Mouse (Mus musculus): Measurements from ENCODE around the gene Plekha8. TPM values are rescaled to one million over a fixed set of nuclear protein-coding genes. Genes with fewer than 3 reads are reported as not detected.

Plekha8 gene
- polyA plus RNA-seq, 1 experiment from 2014 or later = 10.1 TPM

- Histone ChIP-seq H3K27ac (replicated peaks; ENCODE audit: low read depth, low read length) (peak overlapping the region; percentile 80), H3K9me3 (ENCODE audit: control insufficient read depth, low read length) (no peaks in the 10 kb centered on the region), H3K4me1 (ENCODE audit: control insufficient read depth, insufficient read depth, low read length) (peaks cover 21% of the 10 kb centered on the region), H3K4me3 (ENCODE audit: low read depth, low read length) (peak overlapping the region; percentile 65), H3K4me2 (ENCODE audit: low read depth, low read length) (peak overlapping the region; percentile 76), H3K9ac (ENCODE audit: low read depth, low read length) (peak overlapping the region; percentile 79), H3K27me3 (replicated peaks; ENCODE audit: control insufficient read depth, insufficient read depth, low read length) (no peaks in the 10 kb centered on the region), H3K36me3 (ENCODE audit: control insufficient read depth, insufficient read depth, low read length) (0 out of 2 replicates have a peak, but pooled peaks cover under 1% of the 10 kb centered on the region)
- peak; percentile 97 for DNase-seq (ENCODE audit: low spot score)
- peak; percentile 91 for ATAC-seq (ENCODE audit: low read depth)
- WGBS = under 1% methylated on average over 20 of the region's 20 CpGs
Measured at GRCm38 (mm10) chr6:54592938-54593535, 1.9 kb upstream of the Plekha8 start.

DNA sequence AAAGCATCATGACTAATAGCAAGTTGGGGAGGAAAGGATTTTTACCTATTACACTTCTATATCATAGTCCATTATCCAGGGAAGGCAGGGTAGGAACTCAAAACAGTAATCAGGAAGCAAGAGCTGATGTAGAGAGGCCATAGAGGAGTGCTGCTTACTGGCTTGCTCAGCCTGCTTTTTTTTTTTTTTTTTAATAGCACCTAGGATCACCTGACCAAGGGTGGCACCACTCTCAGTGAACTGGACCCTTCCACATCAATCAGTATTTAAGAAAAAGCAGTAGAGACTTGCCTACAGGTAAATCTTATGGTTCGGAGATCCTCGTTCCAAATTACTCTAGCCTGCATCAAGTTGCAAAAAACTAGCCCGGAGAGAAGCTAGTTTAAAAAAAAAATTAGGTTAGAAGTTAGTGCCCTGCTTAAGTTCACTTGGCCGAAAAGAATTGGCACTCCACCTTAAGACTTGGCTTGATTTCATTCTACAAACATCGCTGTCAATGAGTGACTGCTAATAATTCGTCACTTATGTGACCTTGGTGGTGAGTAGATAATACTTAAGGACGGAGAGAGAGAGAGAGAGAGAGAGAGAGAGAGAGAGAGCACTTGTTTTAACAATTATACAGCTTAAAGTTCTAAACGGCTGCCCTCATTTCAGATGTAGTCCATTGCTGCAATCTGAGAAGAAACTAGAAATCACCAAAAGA lies 994 bp upstream of the Plekha8 start:
- ATAC-seq (ENCODE audit: low read depth) (no peak), DNase-seq (ENCODE audit: low spot score) (no peak)
- peak overlapping the region; percentile 71; the same call in 1 of the 2 replicates for H3K9ac ChIP-seq (ENCODE audit: low read depth, low read length)
- no peaks in the 10 kb centered on the region for H3K9me3 ChIP-seq (ENCODE audit: control insufficient read depth, low read length)
- 44% methylated on average over 8 of the region's 8 CpGs for WGBS
- H3K27ac ChIP-seq (replicated peaks; ENCODE audit: low read depth, low read length) = no peak overlapping the region
- no peaks in the 10 kb centered on the region for H3K36me3 ChIP-seq (ENCODE audit: control insufficient read depth, insufficient read depth, low read length)
- peak overlapping the region; percentile 85 for H3K4me3 ChIP-seq (ENCODE audit: low read depth, low read length)
- no peaks in the 10 kb centered on the region for H3K27me3 ChIP-seq (replicated peaks; ENCODE audit: control insufficient read depth, insufficient read depth, low read length)
- peaks cover 21% of the 10 kb centered on the region for H3K4me1 ChIP-seq (ENCODE audit: control insufficient read depth, insufficient read depth, low read length)
- peak overlapping the region; percentile 76 for H3K4me2 ChIP-seq (ENCODE audit: low read depth, low read length)

GRCm38 (mm10) chr6:54595330-54595878 lies 493 bp downstream of the Plekha8 start:
- 0% methylated on average over 21 of the region's 48 CpGs for WGBS
- Histone ChIP-seq H3K4me2 (ENCODE audit: low read depth, low read length) (peak overlapping the region; percentile 76), H3K9ac (ENCODE audit: low read depth, low read length) (peak overlapping the region; percentile 88), H3K36me3 (ENCODE audit: control insufficient read depth, insufficient read depth, low read length) (no peaks in the 10 kb centered on the region), H3K4me1 (ENCODE audit: control insufficient read depth, insufficient read depth, low read length) (peaks cover 21% of the 10 kb centered on the region), H3K27me3 (replicated peaks; ENCODE audit: control insufficient read depth, insufficient read depth, low read length) (no peaks in the 10 kb centered on the region), H3K9me3 (ENCODE audit: control insufficient read depth, low read length) (no peaks in the 10 kb centered on the region), H3K27ac (replicated peaks; ENCODE audit: low read depth, low read length) (0 out of 2 replicates have a peak overlapping the region, but pooled peaks have one; percentile 13), H3K4me3 (ENCODE audit: low read depth, low read length) (peak overlapping the region; percentile 85)
- peak; percentile 7; the same call in 1 of the 2 replicates for ATAC-seq (ENCODE audit: low read depth)
- DNase-seq (ENCODE audit: low spot score) = no peak

DNA sequence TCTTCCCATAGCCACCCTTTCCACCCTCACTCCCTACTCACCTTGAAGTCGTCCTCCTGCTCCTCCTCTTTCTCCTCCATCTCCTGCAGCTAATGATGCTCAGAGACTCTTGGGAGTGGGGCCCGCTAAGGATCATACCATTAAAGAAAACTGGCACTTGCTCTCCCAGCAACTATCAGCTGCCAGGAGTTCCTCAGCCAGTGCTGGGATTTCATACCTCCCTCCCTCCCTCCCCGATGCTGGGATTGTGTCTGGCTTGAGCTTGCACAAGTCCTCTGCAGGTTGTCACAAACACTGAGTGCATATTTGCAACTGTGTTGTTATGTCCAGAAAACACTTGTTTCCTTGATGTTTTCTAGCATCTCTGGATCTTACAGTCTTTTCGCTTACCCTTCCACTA lies 2.3 kb downstream of the Plekha8 start, which contains the start of gene Fkbp14:
Fkbp14 (minus strand) TSS at position 101 of the 400 bp plus-strand sequence.
- no peaks in the 10 kb centered on the region for H3K9me3 ChIP-seq (ENCODE audit: control insufficient read depth, low read length)
- peak within 1 kb of the TSS; percentile 76 for H3K4me2 ChIP-seq (ENCODE audit: low read depth, low read length)
- 81% methylated on average over 4 of the region's 4 CpGs for WGBS
- no peak within 1 kb of the TSS for H3K27ac ChIP-seq (replicated peaks; ENCODE audit: low read depth, low read length)
- H3K9ac ChIP-seq (ENCODE audit: low read depth, low read length) = no peak within 1 kb of the TSS; the same call in 1 of the 2 replicates
- H3K4me1 ChIP-seq (ENCODE audit: control insufficient read depth, insufficient read depth, low read length) = peaks cover 16% of the 10 kb centered on the region
- ATAC-seq (ENCODE audit: low read depth) (no peak), DNase-seq (ENCODE audit: low spot score) (no peak)
- no peaks in the 10 kb centered on the region for H3K27me3 ChIP-seq (replicated peaks; ENCODE audit: control insufficient read depth, insufficient read depth, low read length)
- peak within 1 kb of the TSS; percentile 85 for H3K4me3 ChIP-seq (ENCODE audit: low read depth, low read length)
- H3K36me3 ChIP-seq (ENCODE audit: control insufficient read depth, insufficient read depth, low read length) = no peaks in the 10 kb centered on the region

GRCm38 (mm10) chr6:54597711-54598110 lies 2.8 kb downstream of the Plekha8 start:
- Histone ChIP-seq H3K9me3 (ENCODE audit: control insufficient read depth, low read length) (no peaks in the 10 kb centered on the region), H3K9ac (ENCODE audit: low read depth, low read length) (no peak overlapping the region), H3K4me1 (ENCODE audit: control insufficient read depth, insufficient read depth, low read length) (peaks cover 16% of the 10 kb centered on the region), H3K4me3 (ENCODE audit: low read depth, low read length) (no peak overlapping the region), H3K27ac (replicated peaks; ENCODE audit: low read depth, low read length) (no peak overlapping the region), H3K27me3 (replicated peaks; ENCODE audit: control insufficient read depth, insufficient read depth, low read length) (no peaks in the 10 kb centered on the region), H3K36me3 (ENCODE audit: control insufficient read depth, insufficient read depth, low read length) (no peaks in the 10 kb centered on the region), H3K4me2 (ENCODE audit: low read depth, low read length) (no peak overlapping the region)
- WGBS = 95% methylated on average over 3 of the region's 3 CpGs
- DNase-seq (ENCODE audit: low spot score) = no peak
- no peak for ATAC-seq (ENCODE audit: low read depth)

DNA sequence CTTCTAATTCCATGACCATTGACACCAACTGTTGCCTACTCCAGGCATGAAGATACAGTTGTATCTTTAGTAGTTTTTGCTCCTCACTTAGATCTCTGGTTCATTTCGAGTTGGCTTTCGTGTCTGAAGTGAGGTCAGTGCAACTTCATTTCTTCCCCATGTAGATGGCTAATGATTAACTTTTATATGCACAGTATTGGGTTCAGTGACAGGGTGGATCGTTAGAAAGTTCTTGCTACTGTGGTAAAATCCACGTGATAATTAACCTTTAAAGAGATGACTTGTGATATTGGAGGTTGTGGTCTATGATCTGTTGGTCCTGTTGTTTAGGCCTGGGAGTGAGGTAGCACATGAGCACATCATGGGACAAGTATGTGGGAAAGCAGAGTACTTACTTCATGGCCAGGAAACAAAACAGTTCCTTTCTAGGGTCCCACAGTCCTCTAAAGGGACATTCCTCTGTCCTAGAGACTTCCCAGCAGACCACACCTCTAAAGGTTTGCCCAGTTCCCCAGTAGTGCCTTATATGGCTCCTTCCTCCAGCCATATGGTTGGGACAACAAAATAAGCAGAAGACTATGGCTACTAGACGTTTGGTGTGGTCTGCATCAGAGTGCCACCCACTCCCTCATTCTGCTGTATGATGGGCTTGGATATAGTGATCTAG lies 5.9 kb downstream of the Plekha8 start:
- H3K4me2 ChIP-seq (ENCODE audit: low read depth, low read length) = no peak overlapping the region
- no peaks in the 10 kb centered on the region for H3K27me3 ChIP-seq (replicated peaks; ENCODE audit: control insufficient read depth, insufficient read depth, low read length)
- H3K4me1 ChIP-seq (ENCODE audit: control insufficient read depth, insufficient read depth, low read length) = peaks cover 12% of the 10 kb centered on the region
- DNase-seq (ENCODE audit: low spot score) (no peak), ATAC-seq (ENCODE audit: low read depth) (no peak)
- no peak overlapping the region for H3K4me3 ChIP-seq (ENCODE audit: low read depth, low read length)
- H3K36me3 ChIP-seq (ENCODE audit: control insufficient read depth, insufficient read depth, low read length) = no peaks in the 10 kb centered on the region
- no peak overlapping the region for H3K9ac ChIP-seq (ENCODE audit: low read depth, low read length)
- 83% methylated on average over 5 of the region's 5 CpGs for WGBS
- H3K9me3 ChIP-seq (ENCODE audit: control insufficient read depth, low read length) = no peaks in the 10 kb centered on the region
- H3K27ac ChIP-seq (replicated peaks; ENCODE audit: low read depth, low read length) = no peak overlapping the region

DNA sequence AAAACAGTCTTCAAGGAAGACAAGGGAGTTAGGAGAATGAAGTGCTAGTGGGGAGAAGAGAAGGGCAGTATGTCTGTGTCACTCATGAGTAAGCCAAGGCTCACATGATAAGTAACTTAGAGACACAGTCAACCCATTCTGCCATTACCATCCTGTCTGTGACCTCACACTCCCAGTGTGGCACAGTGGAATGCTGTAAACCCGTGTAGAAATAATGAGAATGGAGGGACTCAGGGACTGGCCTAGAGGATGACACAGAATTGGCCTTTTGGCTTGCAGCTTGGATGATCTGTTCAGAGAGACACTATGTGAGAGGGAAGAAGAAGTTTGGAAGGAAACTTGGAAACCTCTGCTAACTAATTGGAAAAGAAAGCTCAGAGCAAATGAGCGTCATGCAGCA lies 8.0 kb downstream of the Plekha8 start:
- no peak overlapping the region for H3K4me3 ChIP-seq (ENCODE audit: low read depth, low read length)
- WGBS = 83% methylated on average over 2 of the region's 2 CpGs

DNA sequence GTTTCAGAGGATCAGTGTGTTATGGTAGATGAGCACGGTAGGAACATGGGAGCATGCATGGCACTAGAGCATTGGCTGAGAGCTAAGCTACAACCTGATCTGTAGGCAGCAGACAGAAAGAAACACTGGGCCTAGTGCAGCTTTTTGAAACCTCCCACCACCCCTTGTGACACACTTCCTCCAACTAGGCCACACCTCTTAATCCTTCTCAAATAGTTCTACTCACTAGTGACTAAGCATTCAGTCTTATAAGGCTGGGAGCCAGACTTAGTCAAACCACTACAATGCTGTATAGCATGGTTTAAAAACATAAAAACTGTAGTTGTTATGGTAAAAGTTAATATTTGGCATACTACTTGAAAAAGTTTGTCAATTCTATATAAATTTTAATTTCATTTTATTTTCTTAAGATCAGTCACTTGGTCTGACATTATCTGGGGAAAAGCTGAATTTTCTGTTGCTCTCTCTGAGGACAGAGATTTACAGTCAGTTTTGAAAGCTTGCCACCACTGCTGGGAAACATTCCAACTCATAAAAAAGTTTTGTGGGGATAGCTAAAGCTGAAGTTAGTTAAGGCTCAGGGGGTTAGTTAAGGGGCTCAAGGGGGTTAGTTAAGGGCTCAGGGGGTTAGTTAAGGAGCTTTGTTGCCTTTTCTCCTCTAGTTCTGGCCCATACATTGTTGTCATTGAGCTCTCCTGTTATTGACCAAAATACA lies 9.2 kb downstream of the Plekha8 start:
- no peak for ATAC-seq (ENCODE audit: low read depth)
- 100% methylated on average over 1 of the region's 1 CpGs for whole genome bisulfite sequencing
- H3K4me2 ChIP-seq (ENCODE audit: low read depth, low read length) = no peak overlapping the region
- H3K9me3 ChIP-seq (ENCODE audit: control insufficient read depth, low read length) = 0 out of 2 replicates have a peak, but pooled peaks cover 5% of the 10 kb centered on the region
- H3K9ac ChIP-seq (ENCODE audit: low read depth, low read length) = no peak overlapping the region
- no peaks in the 10 kb centered on the region for H3K27me3 ChIP-seq (replicated peaks; ENCODE audit: control insufficient read depth, insufficient read depth, low read length)
- no peak overlapping the region for H3K27ac ChIP-seq (replicated peaks; ENCODE audit: low read depth, low read length)
- H3K4me3 ChIP-seq (ENCODE audit: low read depth, low read length) = no peak overlapping the region
- DNase-seq (ENCODE audit: low spot score) = no peak
- no peaks in the 10 kb centered on the region for H3K36me3 ChIP-seq (ENCODE audit: control insufficient read depth, insufficient read depth, low read length)
- no peaks in the 10 kb centered on the region for H3K4me1 ChIP-seq (ENCODE audit: control insufficient read depth, insufficient read depth, low read length)

More for the DNA sequence above, 8.0 kb downstream of the Plekha8 start:
- H3K4me1 ChIP-seq (ENCODE audit: control insufficient read depth, insufficient read depth, low read length) = no peaks in the 10 kb centered on the region
- H3K4me2 ChIP-seq (ENCODE audit: low read depth, low read length) = no peak overlapping the region
- DNase-seq (ENCODE audit: low spot score) (no peak), ATAC-seq (ENCODE audit: low read depth) (no peak)
- H3K27me3 ChIP-seq (replicated peaks; ENCODE audit: control insufficient read depth, insufficient read depth, low read length) = no peaks in the 10 kb centered on the region
- no peaks in the 10 kb centered on the region for H3K36me3 ChIP-seq (ENCODE audit: control insufficient read depth, insufficient read depth, low read length)
- no peak overlapping the region for H3K9ac ChIP-seq (ENCODE audit: low read depth, low read length)
- H3K27ac ChIP-seq (replicated peaks; ENCODE audit: low read depth, low read length) = no peak overlapping the region
- no peaks in the 10 kb centered on the region for H3K9me3 ChIP-seq (ENCODE audit: control insufficient read depth, low read length)

Measured in embryonic facial prominence, embryonic 14.5 days (tissue).